ENCODE assay signal across 8 mouse cellular contexts in the genomic region with DNA sequence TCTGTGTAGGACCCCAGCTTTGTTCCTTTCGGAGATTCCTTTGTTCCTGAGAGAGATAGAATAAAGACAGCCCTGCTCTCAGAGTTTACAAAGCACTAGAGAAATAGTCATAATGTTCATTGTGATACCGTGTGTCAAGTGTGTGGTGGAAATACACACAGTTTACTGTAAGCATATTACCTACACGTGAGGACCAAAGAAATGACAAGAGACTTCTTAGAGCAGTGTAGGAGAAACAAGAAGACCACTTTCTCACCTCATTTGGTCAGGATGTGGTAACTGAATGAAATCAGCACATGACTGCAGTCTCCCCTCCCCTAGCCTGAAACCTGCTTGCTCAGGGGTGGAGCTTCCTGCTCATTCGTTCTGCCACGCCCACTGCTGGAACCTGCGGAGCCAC. TPM values are rescaled to one million over a fixed set of nuclear protein-coding genes. Genes with fewer than 3 reads are reported as not detected.
A peak's percentile ranks its signal among the peaks of the same experiment; 100 is the strongest.
DNase-seq lines count a peak whose midpoint lies in the region; ATAC-seq and TF ChIP-seq lines count a peak whose summit lies in the region.

No protein-coding gene starts in this region.

- peaks cover 5% of the 10 kb centered on the region; the same call in 1 of the 2 replicates for H3K27me3 ChIP-seq in hindbrain, embryonic 12.5 days
- H3K27me3 ChIP-seq in lung, embryonic 16.5 days (ENCODE audit: control insufficient read depth, insufficient read depth, low read depth, low read length) = no peaks in the 10 kb centered on the region
- H3K27me3 ChIP-seq in stomach, embryonic 16.5 days (ENCODE audit: control insufficient read depth, insufficient read depth, low read length) = no peaks in the 10 kb centered on the region

- peak; percentile 59 for DNase-seq in kidney, adult 9 months
- DNase-seq in kidney, postnatal 4 days = no peak
- DNase-seq in adrenal gland, postnatal 36 days = no peak
- DNase-seq in cerebellum, postnatal 10 days = no peak

- ATAC-seq in hindbrain, embryonic 12.5 days (ENCODE audit: low FRiP score) = peak; percentile 8; the same call in 1 of the 2 replicates
- peak; percentile 27; the same call in 1 of the 2 replicates for ATAC-seq in lung, embryonic 16.5 days (ENCODE audit: low read depth)
- peak; percentile 34; the same call in 1 of the 2 replicates for ATAC-seq in stomach, embryonic 16.5 days (ENCODE audit: insufficient read depth, low FRiP score)

- H3K4me1 ChIP-seq in bone marrow macrophage, adult 2 months (ENCODE audit: control insufficient read depth, insufficient read depth, low read length) = peaks cover 11% of the 10 kb centered on the region
- peaks cover 15% of the 10 kb centered on the region for H3K4me1 ChIP-seq in hindbrain, embryonic 12.5 days
- H3K4me1 ChIP-seq in lung, embryonic 16.5 days (replicated peaks; ENCODE audit: control insufficient read depth, insufficient read depth, low read length) = peaks cover 13% of the 10 kb centered on the region; the same call in 1 of the 2 replicates
- H3K4me1 ChIP-seq in stomach, embryonic 16.5 days (ENCODE audit: control insufficient read depth, insufficient read depth, low read length) = peaks cover 7% of the 10 kb centered on the region

- no peaks in the 10 kb centered on the region for H3K9me3 ChIP-seq in hindbrain, embryonic 12.5 days (replicated peaks)
- H3K9me3 ChIP-seq in lung, embryonic 16.5 days (ENCODE audit: control insufficient read depth, low read length) = no peaks in the 10 kb centered on the region
- no peaks in the 10 kb centered on the region for H3K9me3 ChIP-seq in stomach, embryonic 16.5 days (replicated peaks; ENCODE audit: control insufficient read depth, low read length)

- no peak for TF ChIP-seq CTCF in bone marrow macrophage, adult 2 months (IDR thresholded peaks at IDR 0.05; ENCODE audit: low read depth, low read length)

- 0 out of 2 replicates have a peak overlapping the region, but pooled peaks have one; percentile 9 for H3K4me3 ChIP-seq in bone marrow macrophage, adult 2 months (ENCODE audit: insufficient read depth, low read length)
- H3K4me3 ChIP-seq in hindbrain, embryonic 12.5 days = peak overlapping the region; percentile 71; the same call in 1 of the 2 replicates
- H3K4me3 ChIP-seq in lung, embryonic 16.5 days (ENCODE audit: low read length) = peak overlapping the region; percentile 86
- H3K4me3 ChIP-seq in stomach, embryonic 16.5 days (replicated peaks; ENCODE audit: low read length) = peak overlapping the region; percentile 79

- no peak overlapping the region for H3K27ac ChIP-seq in bone marrow macrophage, adult 2 months (ENCODE audit: insufficient read depth, low read depth, low read length)
- peak overlapping the region; percentile 40; the same call in 1 of the 2 replicates for H3K27ac ChIP-seq in hindbrain, embryonic 12.5 days
- peak overlapping the region; percentile 50 for H3K27ac ChIP-seq in lung, embryonic 16.5 days (ENCODE audit: low read length)
- H3K27ac ChIP-seq in stomach, embryonic 16.5 days (ENCODE audit: low read length) = peak overlapping the region; percentile 71

- H3K4me2 ChIP-seq in hindbrain, embryonic 12.5 days (replicated peaks) = peak overlapping the region; percentile 96
- H3K4me2 ChIP-seq in lung, embryonic 16.5 days (ENCODE audit: low read depth, low read length) = peak overlapping the region; percentile 97
- H3K4me2 ChIP-seq in stomach, embryonic 16.5 days (ENCODE audit: low read depth, low read length) = peak overlapping the region; percentile 99

- H3K9ac ChIP-seq in hindbrain, embryonic 12.5 days = 0 out of 2 replicates have a peak overlapping the region, but pooled peaks have one; percentile 28
- peak overlapping the region; percentile 60 for H3K9ac ChIP-seq in lung, embryonic 16.5 days (ENCODE audit: low read length)
- peak overlapping the region; percentile 33; the same call in 1 of the 2 replicates for H3K9ac ChIP-seq in stomach, embryonic 16.5 days (ENCODE audit: low read length)

- TF ChIP-seq POLR2A in bone marrow macrophage, adult 2 months (IDR thresholded peaks at IDR 0.05; ENCODE audit: borderline replicate concordance, low read depth, low read length) = no peak

- WGBS in hindbrain, embryonic 12.5 days = 3% methylated on average over 6 of the region's 6 CpGs
- WGBS in lung, embryonic 16.5 days = 7% methylated on average over 6 of the region's 6 CpGs
- 13% methylated on average over 6 of the region's 6 CpGs for WGBS in stomach, embryonic 16.5 days

- peaks cover 22% of the 10 kb centered on the region for H3K36me3 ChIP-seq in hindbrain, embryonic 12.5 days
- no peaks in the 10 kb centered on the region for H3K36me3 ChIP-seq in lung, embryonic 16.5 days (ENCODE audit: control insufficient read depth, insufficient read depth, low read length)
- no peaks in the 10 kb centered on the region for H3K36me3 ChIP-seq in stomach, embryonic 16.5 days (ENCODE audit: control insufficient read depth, insufficient read depth, low read length)

RNA-seq across cellular contexts. Expression of a gene that starts 17.2 kb away (rescaled TPM):
- polyA plus RNA-seq in bone marrow macrophage, adult 2 months (2012; ENCODE audit: insufficient read depth, insufficient read length, missing spikeins) = 0.64 and 0.92 TPM in 2 replicates
- 44.5 and 44.9 TPM in 2 replicates for polyA plus RNA-seq in hindbrain, embryonic 12.5 days (2016; fragmentation: Nextera tagmentation; extraction: Ambion mirVana)
- 2.3 and 2.6 TPM in 2 replicates for polyA plus RNA-seq in lung, embryonic 16.5 days (2015; fragmentation: Nextera tagmentation; extraction: Ambion mirVana)
- 4.1 and 4.4 TPM in 2 replicates for polyA plus RNA-seq in stomach, embryonic 16.5 days (2015; fragmentation: Nextera tagmentation; extraction: Ambion mirVana)
- total RNA-seq in adrenal gland, postnatal 36 days (2021) = 1 to 10 TPM; 5.5 to 7.5 TPM

RNA-seq across cellular contexts. Expression of a gene that starts 21.3 kb away (rescaled TPM):
- 14.1 and 19.0 TPM in 2 replicates for polyA plus RNA-seq in bone marrow macrophage, adult 2 months (2012; ENCODE audit: insufficient read depth, insufficient read length, missing spikeins)
- 54.4 and 59.8 TPM in 2 replicates for polyA plus RNA-seq in hindbrain, embryonic 12.5 days (2016; fragmentation: Nextera tagmentation; extraction: Ambion mirVana)
- 51.4 and 51.6 TPM in 2 replicates for polyA plus RNA-seq in lung, embryonic 16.5 days (2015; fragmentation: Nextera tagmentation; extraction: Ambion mirVana)
- 46.8 and 50.0 TPM in 2 replicates for polyA plus RNA-seq in stomach, embryonic 16.5 days (2015; fragmentation: Nextera tagmentation; extraction: Ambion mirVana)
- 10 to 100 TPM; 26.8 to 41.2 TPM for total RNA-seq in adrenal gland, postnatal 36 days (2021)

RNA-seq across cellular contexts. Expression of a gene that starts 21.5 kb away (rescaled TPM):
- polyA plus RNA-seq in bone marrow macrophage, adult 2 months (2012; ENCODE audit: insufficient read depth, insufficient read length, missing spikeins) = not detected in 2 replicates
- polyA plus RNA-seq in hindbrain, embryonic 12.5 days (2016; fragmentation: Nextera tagmentation; extraction: Ambion mirVana) = not detected in 2 replicates
- 1.3 and 1.9 TPM in 2 replicates for polyA plus RNA-seq in lung, embryonic 16.5 days (2015; fragmentation: Nextera tagmentation; extraction: Ambion mirVana)
- polyA plus RNA-seq in stomach, embryonic 16.5 days (2015; fragmentation: Nextera tagmentation; extraction: Ambion mirVana) = 0.92 TPM in 1 of 2 replicates, not detected in the other
- total RNA-seq in adrenal gland, postnatal 36 days (2021) = 1 to 10 TPM; 7.1 to 8.0 TPM

RNA-seq across cellular contexts. Expression of a gene that starts 22.5 kb away (rescaled TPM):
- not detected in 2 replicates for polyA plus RNA-seq in bone marrow macrophage, adult 2 months (2012; ENCODE audit: insufficient read depth, insufficient read length, missing spikeins)
- 4.4 and 7.0 TPM in 2 replicates for polyA plus RNA-seq in hindbrain, embryonic 12.5 days (2016; fragmentation: Nextera tagmentation; extraction: Ambion mirVana)
- 8.9 and 9.0 TPM in 2 replicates for polyA plus RNA-seq in lung, embryonic 16.5 days (2015; fragmentation: Nextera tagmentation; extraction: Ambion mirVana)
- 2.9 and 6.3 TPM in 2 replicates for polyA plus RNA-seq in stomach, embryonic 16.5 days (2015; fragmentation: Nextera tagmentation; extraction: Ambion mirVana)
- 10 to 100 TPM; 60.6 to 68.7 TPM for total RNA-seq in adrenal gland, postnatal 36 days (2021)

RNA-seq across cellular contexts. Expression of a gene that starts 22.7 kb away (rescaled TPM):
- polyA plus RNA-seq in bone marrow macrophage, adult 2 months (2012; ENCODE audit: insufficient read depth, insufficient read length, missing spikeins) = 13.0 and 13.9 TPM in 2 replicates
- polyA plus RNA-seq in hindbrain, embryonic 12.5 days (2016; fragmentation: Nextera tagmentation; extraction: Ambion mirVana) = 5.8 and 7.0 TPM in 2 replicates
- polyA plus RNA-seq in lung, embryonic 16.5 days (2015; fragmentation: Nextera tagmentation; extraction: Ambion mirVana) = 7.5 and 8.8 TPM in 2 replicates
- 9.3 and 10.6 TPM in 2 replicates for polyA plus RNA-seq in stomach, embryonic 16.5 days (2015; fragmentation: Nextera tagmentation; extraction: Ambion mirVana)
- 10 to 100 TPM; 16.3 to 17.9 TPM for total RNA-seq in adrenal gland, postnatal 36 days (2021)

Comparison
In these comparisons a context has a peak if more than half of its experiments do, and no peak if none do; other contexts are left out.
1. H3K4me3 ChIP-seq: peak in every context shown above with its lines; median percentile 86 in lung, embryonic 16.5 days; 79 in stomach, embryonic 16.5 days; 71 in hindbrain, embryonic 12.5 days; 9 in bone marrow macrophage, adult 2 months.